Mouse (Mus musculus): ENCODE measurements around the gene Cdipt. TPM values are rescaled to one million over a fixed set of nuclear protein-coding genes. Genes with fewer than 3 reads are reported as not detected.

Cdipt gene
- polyA plus RNA-seq, 1 experiment from 2014 or later = 39.5 TPM

DNA sequence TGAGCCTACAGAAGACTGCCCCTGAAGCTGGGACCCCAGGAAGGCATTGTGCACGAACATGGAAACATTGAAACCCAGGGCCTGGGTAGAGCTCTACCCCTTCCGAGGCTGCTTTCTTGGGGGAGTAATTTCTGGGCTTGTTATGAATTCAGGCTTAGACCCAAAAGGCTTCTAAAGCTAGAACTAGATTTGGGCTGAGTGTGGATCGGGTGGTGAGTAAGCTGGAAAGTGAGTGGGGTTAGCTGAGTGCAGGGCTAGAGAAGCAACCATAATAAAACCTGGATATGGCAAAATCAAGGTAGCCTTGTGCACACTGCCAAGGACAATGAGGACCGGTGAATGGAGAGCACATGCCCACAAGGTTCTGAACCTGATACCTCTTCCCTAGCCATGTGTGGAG, 13.7 kb upstream of the Cdipt start:
- ATAC-seq (ENCODE audit: low read depth) = no peak

DNA sequence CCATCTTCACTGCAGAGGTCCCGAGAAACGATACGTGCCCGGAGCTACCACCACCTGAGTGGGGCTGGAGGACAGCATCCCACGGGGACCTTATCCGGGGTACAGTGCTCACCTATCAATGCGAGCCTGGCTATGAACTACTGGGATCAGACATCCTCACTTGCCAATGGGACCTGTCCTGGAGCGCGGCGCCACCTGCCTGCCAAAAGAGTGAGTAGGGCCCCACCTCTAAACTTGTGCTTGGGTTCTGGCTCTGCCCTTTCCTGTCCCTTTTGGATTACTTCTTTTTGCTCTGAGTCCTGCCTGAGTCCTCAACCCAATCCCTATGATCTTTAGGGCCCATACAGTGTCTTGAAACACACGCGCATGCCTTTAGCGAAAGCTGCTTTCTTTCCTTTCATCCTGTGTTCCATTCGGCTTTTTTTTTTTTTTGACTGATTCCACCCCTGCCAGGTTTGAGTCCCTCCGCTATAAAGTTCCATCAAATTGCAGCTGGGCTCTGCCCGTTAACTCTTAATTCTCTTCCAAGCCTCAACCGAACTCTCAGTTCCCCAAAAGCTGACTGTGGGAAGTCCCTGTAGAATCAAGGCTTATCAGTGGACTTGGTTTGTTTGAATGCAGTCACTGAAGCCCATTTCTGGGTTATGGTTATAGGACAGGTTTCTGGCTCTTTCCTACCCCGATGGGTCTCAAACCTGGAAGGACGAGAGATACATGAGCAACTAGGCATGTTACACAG, 12.0 kb upstream of the Cdipt start:
- Histone ChIP-seq H3K27ac (ENCODE audit: low read length) (no peak overlapping the region), H3K27me3 (ENCODE audit: control insufficient read depth, insufficient read depth, low read depth, low read length) (peaks cover 8% of the 10 kb centered on the region), H3K9ac (ENCODE audit: low read depth, low read length) (no peak overlapping the region), H3K4me3 (ENCODE audit: low read depth, low read length) (no peak overlapping the region), H3K4me2 (ENCODE audit: low read depth, low read length) (no peak overlapping the region), H3K4me1 (ENCODE audit: control insufficient read depth, low read depth, low read length) (no peaks in the 10 kb centered on the region), H3K36me3 (ENCODE audit: control insufficient read depth, insufficient read depth) (no peaks in the 10 kb centered on the region), H3K9me3 (replicated peaks; ENCODE audit: control insufficient read depth, low read length) (no peaks in the 10 kb centered on the region)
- 26% methylated on average over 19 of the region's 19 CpGs for whole genome bisulfite sequencing (ENCODE audit: insufficient replicate concordance)
- ATAC-seq (ENCODE audit: low read depth) = no peak; the same call in 1 of the 2 replicates

More for the DNA sequence above, 13.7 kb upstream of the Cdipt start:
- Histone ChIP-seq H3K4me3 (ENCODE audit: low read depth, low read length) (no peak overlapping the region), H3K4me1 (ENCODE audit: control insufficient read depth, low read depth, low read length) (no peaks in the 10 kb centered on the region), H3K4me2 (ENCODE audit: low read depth, low read length) (no peak overlapping the region), H3K27me3 (ENCODE audit: control insufficient read depth, insufficient read depth, low read depth, low read length) (peaks cover 8% of the 10 kb centered on the region), H3K27ac (ENCODE audit: low read length) (no peak overlapping the region), H3K9me3 (replicated peaks; ENCODE audit: control insufficient read depth, low read length) (no peaks in the 10 kb centered on the region), H3K9ac (ENCODE audit: low read depth, low read length) (no peak overlapping the region), H3K36me3 (ENCODE audit: control insufficient read depth, insufficient read depth) (no peaks in the 10 kb centered on the region)
- 76% methylated on average over 4 of the region's 4 CpGs for WGBS (ENCODE audit: insufficient replicate concordance)

DNA sequence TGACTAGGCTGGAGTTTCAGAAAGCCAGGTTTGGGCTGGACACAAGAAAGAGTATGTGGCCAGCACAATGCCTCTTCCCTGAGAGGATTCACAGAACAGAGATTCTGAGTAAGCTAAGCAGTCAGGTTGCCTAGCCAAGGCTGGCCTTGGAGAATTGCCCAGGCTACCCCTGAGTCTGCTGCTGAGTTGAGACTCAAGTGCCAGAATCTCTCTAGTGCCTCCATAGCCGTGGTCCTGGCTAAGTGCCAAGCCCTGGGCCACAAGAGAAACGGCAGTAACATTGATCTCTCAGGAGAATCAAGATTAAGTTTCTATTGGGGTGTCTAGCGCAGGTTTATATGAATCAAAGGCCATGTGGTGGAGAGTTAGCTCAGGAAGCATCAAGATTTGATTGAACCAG, 10.1 kb upstream of the Cdipt start:
- no peak for ATAC-seq (ENCODE audit: low read depth)
- WGBS (ENCODE audit: insufficient replicate concordance) = 36% methylated on average over 3 of the region's 3 CpGs
- Histone ChIP-seq H3K9ac (ENCODE audit: low read depth, low read length) (no peak overlapping the region), H3K4me1 (ENCODE audit: control insufficient read depth, low read depth, low read length) (no peaks in the 10 kb centered on the region), H3K27me3 (ENCODE audit: control insufficient read depth, insufficient read depth, low read depth, low read length) (peaks cover 8% of the 10 kb centered on the region), H3K27ac (ENCODE audit: low read length) (no peak overlapping the region), H3K36me3 (ENCODE audit: control insufficient read depth, insufficient read depth) (no peaks in the 10 kb centered on the region), H3K4me2 (ENCODE audit: low read depth, low read length) (no peak overlapping the region), H3K9me3 (replicated peaks; ENCODE audit: control insufficient read depth, low read length) (no peaks in the 10 kb centered on the region), H3K4me3 (ENCODE audit: low read depth, low read length) (no peak overlapping the region)

DNA sequence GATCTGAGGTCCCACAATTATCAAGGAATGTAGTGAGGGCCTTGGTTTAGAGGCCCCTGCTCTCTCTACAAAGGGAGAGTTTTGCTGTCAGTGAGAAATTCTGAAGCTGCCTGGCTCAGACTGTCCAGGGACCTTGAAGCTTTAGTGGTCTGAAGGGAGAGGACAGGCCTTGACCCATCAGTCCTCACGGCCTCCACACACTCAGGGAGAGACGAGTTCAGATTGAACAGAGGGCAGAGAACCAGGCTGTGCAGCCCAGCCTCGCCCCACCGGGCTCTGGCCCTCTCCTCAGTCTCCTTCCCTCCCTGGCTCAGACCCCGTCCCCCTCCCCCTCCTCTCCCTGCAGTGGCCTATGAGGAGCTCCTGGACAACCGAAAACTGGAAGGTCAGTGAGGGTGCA, 8.4 kb upstream of the Cdipt start:
- H3K9ac ChIP-seq (ENCODE audit: low read depth, low read length) = no peak overlapping the region
- H3K4me1 ChIP-seq (ENCODE audit: control insufficient read depth, low read depth, low read length) = no peaks in the 10 kb centered on the region
- H3K27ac ChIP-seq (ENCODE audit: low read length) = no peak overlapping the region
- H3K4me3 ChIP-seq (ENCODE audit: low read depth, low read length) = no peak overlapping the region
- H3K9me3 ChIP-seq (replicated peaks; ENCODE audit: control insufficient read depth, low read length) = no peaks in the 10 kb centered on the region
- WGBS (ENCODE audit: insufficient replicate concordance) = 60% methylated on average over 6 of the region's 6 CpGs
- H3K4me2 ChIP-seq (ENCODE audit: low read depth, low read length) = no peak overlapping the region
- H3K27me3 ChIP-seq (ENCODE audit: control insufficient read depth, insufficient read depth, low read depth, low read length) = peaks cover 8% of the 10 kb centered on the region
- no peaks in the 10 kb centered on the region for H3K36me3 ChIP-seq (ENCODE audit: control insufficient read depth, insufficient read depth)
- no peak for ATAC-seq (ENCODE audit: low read depth)

DNA sequence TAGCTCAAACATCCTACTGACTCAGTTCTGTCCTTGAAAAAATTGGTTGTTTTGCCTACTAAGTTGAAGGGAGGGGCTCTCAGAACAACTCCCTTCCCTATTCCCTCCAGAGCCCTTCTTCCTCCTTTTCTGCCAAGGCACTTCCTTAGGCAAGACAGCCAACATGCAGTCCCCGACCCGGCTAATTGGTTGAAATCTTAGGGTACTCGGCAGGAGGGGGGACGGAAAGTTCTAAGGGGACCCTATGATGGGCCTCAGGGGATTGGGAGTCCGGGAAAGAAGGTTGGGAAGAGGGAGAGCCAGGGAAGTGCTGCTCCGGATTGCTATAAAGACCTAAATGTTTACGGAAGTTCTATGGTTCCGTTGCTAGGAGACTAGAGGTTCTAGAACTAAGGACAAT, 221 bp upstream of the Cdipt start:
- H3K27ac ChIP-seq (ENCODE audit: low read length) = 0 out of 2 replicates have a peak overlapping the region, but pooled peaks have one; percentile 16
- no peak for ATAC-seq (ENCODE audit: low read depth)

DNA sequence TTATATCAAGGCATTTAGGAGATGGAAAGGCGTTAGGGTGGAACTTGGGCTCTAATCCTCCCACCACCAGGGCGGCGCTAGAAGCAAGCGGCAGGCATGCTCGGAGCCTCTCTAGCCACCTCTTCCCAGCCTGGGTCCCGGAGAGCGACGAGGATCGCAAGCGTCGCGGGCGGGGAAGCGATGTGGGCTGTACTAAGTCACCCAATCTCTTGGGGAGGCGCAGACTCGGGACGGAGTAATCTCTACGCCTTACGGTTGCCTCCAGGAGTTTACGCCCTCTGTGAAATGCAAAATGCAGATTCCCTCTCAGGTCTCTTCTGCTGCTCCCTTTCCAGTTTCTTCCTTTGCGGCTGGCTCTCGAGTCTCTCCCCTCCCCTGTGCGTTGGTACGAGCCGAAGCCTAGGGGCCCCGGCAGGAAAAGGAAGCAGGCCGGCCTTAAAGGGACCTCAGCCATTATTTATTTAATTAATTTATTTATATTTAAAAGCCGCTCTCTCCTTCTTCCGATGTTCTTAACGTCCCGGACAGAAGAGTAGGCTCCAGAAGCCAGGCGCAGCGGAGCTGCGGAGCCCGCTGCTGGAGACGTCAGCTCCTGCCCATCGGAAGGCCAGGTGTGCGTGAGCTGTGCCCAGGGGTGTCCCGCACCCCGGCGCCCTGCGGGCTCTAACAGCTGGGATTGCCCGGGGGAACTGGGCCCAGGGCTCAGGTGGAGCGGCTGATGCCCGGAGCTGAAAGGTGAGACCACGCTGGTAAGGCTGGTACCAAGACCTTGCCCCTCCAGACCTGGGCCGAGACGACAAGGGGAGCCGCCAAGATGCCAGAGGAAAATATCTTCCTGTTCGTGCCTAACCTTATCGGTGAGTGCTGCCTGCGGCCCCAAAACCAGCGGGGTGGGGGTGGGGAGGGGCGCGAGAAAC, 494 bp downstream of the Cdipt start, which contains the start of gene Cdiptos:
Gene Cdiptos (minus strand): TSS at position 149 of the 917 bp plus-strand sequence.
- peak within 1 kb of the TSS; percentile 94 for H3K27ac ChIP-seq (ENCODE audit: low read length)
- H3K9ac ChIP-seq (ENCODE audit: low read depth, low read length) = peak within 1 kb of the TSS; percentile 98
- H3K4me1 ChIP-seq (ENCODE audit: control insufficient read depth, low read depth, low read length) = peaks cover 21% of the 10 kb centered on the region
- no peaks in the 10 kb centered on the region for H3K9me3 ChIP-seq (replicated peaks; ENCODE audit: control insufficient read depth, low read length)
- peaks cover 17% of the 10 kb centered on the region for H3K36me3 ChIP-seq (ENCODE audit: control insufficient read depth, insufficient read depth)
- WGBS (ENCODE audit: insufficient replicate concordance) = under 1% methylated on average over 55 of the region's 55 CpGs
- H3K4me2 ChIP-seq (ENCODE audit: low read depth, low read length) = peak within 1 kb of the TSS; percentile 90
- peak; percentile 95 for ATAC-seq (ENCODE audit: low read depth)
- peak within 1 kb of the TSS; percentile 99 for H3K4me3 ChIP-seq (ENCODE audit: low read depth, low read length)
- H3K27me3 ChIP-seq (ENCODE audit: control insufficient read depth, insufficient read depth, low read depth, low read length) = no peaks in the 10 kb centered on the region

More for the DNA sequence above, 221 bp upstream of the Cdipt start:
- peak overlapping the region; percentile 90 for H3K4me2 ChIP-seq (ENCODE audit: low read depth, low read length)
- peak overlapping the region; percentile 29 for H3K9ac ChIP-seq (ENCODE audit: low read depth, low read length)
- H3K9me3 ChIP-seq (replicated peaks; ENCODE audit: control insufficient read depth, low read length) = no peaks in the 10 kb centered on the region
- peak overlapping the region; percentile 99 for H3K4me3 ChIP-seq (ENCODE audit: low read depth, low read length)
- peaks cover 17% of the 10 kb centered on the region for H3K36me3 ChIP-seq (ENCODE audit: control insufficient read depth, insufficient read depth)
- H3K27me3 ChIP-seq (ENCODE audit: control insufficient read depth, insufficient read depth, low read depth, low read length) = no peaks in the 10 kb centered on the region
- WGBS (ENCODE audit: insufficient replicate concordance) = 5% methylated on average over 8 of the region's 8 CpGs
- H3K4me1 ChIP-seq (ENCODE audit: control insufficient read depth, low read depth, low read length) = peaks cover 21% of the 10 kb centered on the region

DNA sequence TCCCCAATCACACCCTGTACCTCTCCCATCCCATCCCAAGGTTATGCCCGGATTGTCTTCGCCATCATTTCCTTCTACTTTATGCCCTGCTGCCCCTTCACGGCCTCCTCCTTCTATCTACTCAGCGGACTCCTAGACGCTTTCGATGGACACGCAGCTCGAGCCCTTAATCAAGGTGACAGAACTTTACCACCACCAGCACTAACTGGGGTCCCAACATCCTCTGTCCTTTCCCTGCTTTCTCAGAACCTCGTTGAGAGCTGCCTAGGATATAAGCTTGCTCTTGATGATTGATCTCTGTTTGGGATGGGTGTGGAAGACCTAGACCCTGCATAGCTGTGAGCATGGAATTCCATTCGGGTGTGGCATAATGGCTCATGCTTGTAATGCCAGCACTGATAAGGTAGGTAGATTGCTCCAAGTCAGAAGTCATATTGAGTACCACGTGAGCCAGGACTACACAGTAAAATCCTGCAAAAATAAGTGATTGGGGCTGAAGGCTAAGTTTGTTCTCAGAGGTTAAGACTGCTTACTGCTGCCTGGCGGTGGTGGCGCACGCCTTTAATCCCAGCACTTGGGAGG, 1.3 kb downstream of the Cdipt start:
- Histone ChIP-seq H3K27me3 (ENCODE audit: control insufficient read depth, insufficient read depth, low read depth, low read length) (no peaks in the 10 kb centered on the region), H3K36me3 (ENCODE audit: control insufficient read depth, insufficient read depth) (peaks cover 17% of the 10 kb centered on the region), H3K4me1 (ENCODE audit: control insufficient read depth, low read depth, low read length) (peaks cover 21% of the 10 kb centered on the region), H3K4me2 (ENCODE audit: low read depth, low read length) (peak overlapping the region; percentile 90), H3K9me3 (replicated peaks; ENCODE audit: control insufficient read depth, low read length) (no peaks in the 10 kb centered on the region), H3K4me3 (ENCODE audit: low read depth, low read length) (peak overlapping the region; percentile 99), H3K9ac (ENCODE audit: low read depth, low read length) (peak overlapping the region; percentile 98), H3K27ac (ENCODE audit: low read length) (peak overlapping the region; percentile 94)
- ATAC-seq (ENCODE audit: low read depth) = no peak
- WGBS (ENCODE audit: insufficient replicate concordance) = 19% methylated on average over 14 of the region's 14 CpGs

DNA sequence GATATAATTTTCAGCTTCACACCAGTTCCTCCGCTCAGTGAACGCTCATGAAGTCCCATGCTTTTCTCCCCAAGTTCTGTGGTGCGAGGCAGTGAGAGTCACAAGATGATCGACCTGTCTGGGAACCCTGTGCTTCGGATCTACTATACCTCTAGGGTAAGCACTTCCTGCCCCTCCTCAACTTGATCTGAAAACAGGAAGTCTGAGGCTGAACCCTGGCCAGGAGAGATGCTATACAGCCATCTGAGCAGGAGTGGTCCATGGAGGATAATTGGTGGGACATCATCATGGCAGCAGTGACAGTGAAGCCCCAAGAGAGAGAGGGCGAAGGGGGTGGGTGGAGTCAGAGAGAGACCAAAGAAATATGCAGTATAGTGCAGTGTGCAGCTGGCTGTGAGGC, 3.1 kb downstream of the Cdipt start:
- H3K4me2 ChIP-seq (ENCODE audit: low read depth, low read length) = no peak overlapping the region
- H3K4me1 ChIP-seq (ENCODE audit: control insufficient read depth, low read depth, low read length) = peaks cover 21% of the 10 kb centered on the region
- WGBS (ENCODE audit: insufficient replicate concordance) = 76% methylated on average over 6 of the region's 6 CpGs
- H3K9me3 ChIP-seq (replicated peaks; ENCODE audit: control insufficient read depth, low read length) = no peaks in the 10 kb centered on the region
- peaks cover 17% of the 10 kb centered on the region for H3K36me3 ChIP-seq (ENCODE audit: control insufficient read depth, insufficient read depth)
- H3K27me3 ChIP-seq (ENCODE audit: control insufficient read depth, insufficient read depth, low read depth, low read length) = no peaks in the 10 kb centered on the region
- ATAC-seq (ENCODE audit: low read depth) = no peak
- no peak overlapping the region for H3K27ac ChIP-seq (ENCODE audit: low read length)
- no peak overlapping the region for H3K9ac ChIP-seq (ENCODE audit: low read depth, low read length)
- no peak overlapping the region for H3K4me3 ChIP-seq (ENCODE audit: low read depth, low read length)
